ENCODE assay signal across 44 mouse cellular contexts in the genomic region with DNA sequence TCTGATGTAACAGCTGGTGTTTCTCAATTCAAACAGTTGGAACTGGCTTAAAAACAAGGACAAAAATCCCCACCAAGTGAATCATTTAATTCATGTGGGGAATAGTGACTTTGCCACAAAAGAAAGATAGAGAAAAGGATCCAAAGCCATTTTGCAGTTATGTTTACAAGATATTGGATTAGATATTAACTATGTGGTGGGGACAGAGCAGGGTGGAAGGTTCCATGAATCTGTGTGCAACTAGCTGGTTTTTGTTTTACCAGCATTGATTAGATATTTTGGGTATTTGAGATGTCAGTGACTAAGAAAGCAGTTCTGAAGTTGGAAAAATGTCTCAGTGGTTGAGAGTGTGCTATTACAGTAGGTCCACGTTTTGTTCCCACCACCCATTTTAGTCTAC. TPM values are rescaled to one million over a fixed set of nuclear protein-coding genes. Genes with fewer than 3 reads are reported as not detected.
"Had no signal": no experiment of that assay in that cellular context is flagged by ENCODE, and none has a peak within 500 bp of the region (broad histone marks: within the 10 kb centered on the region; RNA-seq: fewer than 3 reads in every experiment).

No protein-coding gene starts in this region.

- H3K9ac ChIP-seq: limb, embryonic 12.5 days; limb, embryonic 13.5 days; limb, embryonic 15.5 days; liver, embryonic 12.5 days; liver, embryonic 13.5 days; liver, embryonic 14.5 days; liver, embryonic 15.5 days; liver, postnatal 0 days; lung, embryonic 14.5 days; lung, embryonic 15.5 days; midbrain, embryonic 12.5 days; midbrain, embryonic 13.5 days; midbrain, embryonic 15.5 days; neural tube, embryonic 12.5 days had no signal

- H3K27me3 ChIP-seq: limb, embryonic 12.5 days; limb, embryonic 13.5 days; limb, embryonic 15.5 days; liver, embryonic 12.5 days; liver, embryonic 13.5 days; liver, embryonic 15.5 days; lung, embryonic 15.5 days; megakaryocyte, embryonic 14.5 days; midbrain, embryonic 12.5 days; midbrain, embryonic 13.5 days; midbrain, embryonic 15.5 days; neural tube, embryonic 12.5 days had no signal

- H3K36me3 ChIP-seq: limb, embryonic 10.5 days; limb, embryonic 12.5 days; limb, embryonic 13.5 days; limb, embryonic 15.5 days; liver, embryonic 12.5 days; liver, embryonic 13.5 days; liver, embryonic 15.5 days; lung, embryonic 15.5 days; midbrain, embryonic 10.5 days; midbrain, embryonic 12.5 days; midbrain, embryonic 13.5 days; midbrain, embryonic 15.5 days; neural tube, embryonic 12.5 days had no signal

- DNase-seq: left cerebral cortex, postnatal 4 days; liver, embryonic 13.5 days; liver, postnatal 0 days; lung, adult 18-20 months; lung, adult 2 months; lung, embryonic 14.5 days; lung, postnatal 10 days; lung, postnatal 14 days; lung, postnatal 36 days; lung, postnatal 4 days; midbrain, embryonic 14.5 days had no signal

- H3K27ac ChIP-seq: left cerebral cortex, adult 2 months; limb, embryonic 10.5 days; limb, embryonic 12.5 days; limb, embryonic 13.5 days; limb, embryonic 15.5 days; liver, embryonic 12.5 days; liver, embryonic 13.5 days; liver, embryonic 14.5 days; liver, embryonic 15.5 days; lung, embryonic 15.5 days; macrophage; midbrain, embryonic 10.5 days; midbrain, embryonic 12.5 days; midbrain, embryonic 13.5 days; midbrain, embryonic 15.5 days; neural tube, embryonic 12.5 days had no signal

- ATAC-seq: liver, embryonic 12.5 days; liver, postnatal 0 days; lung, postnatal 0 days; midbrain, embryonic 13.5 days; midbrain, embryonic 15.5 days; midbrain, embryonic 16.5 days had no signal

- H3K4me3 ChIP-seq: left cerebral cortex, adult 2 months; limb, embryonic 10.5 days; limb, embryonic 12.5 days; limb, embryonic 13.5 days; limb, embryonic 15.5 days; liver, embryonic 12.5 days; liver, embryonic 13.5 days; liver, embryonic 15.5 days; lung, embryonic 15.5 days; megakaryocyte, embryonic 14.5 days; midbrain, embryonic 10.5 days; midbrain, embryonic 12.5 days; midbrain, embryonic 13.5 days; midbrain, embryonic 15.5 days; myocyte; neural tube, embryonic 12.5 days had no signal

- H3K4me1 ChIP-seq: limb, embryonic 10.5 days; limb, embryonic 12.5 days; limb, embryonic 13.5 days; limb, embryonic 15.5 days; liver, embryonic 12.5 days; liver, embryonic 13.5 days; liver, embryonic 15.5 days; lung, embryonic 15.5 days; megakaryocyte, embryonic 14.5 days; midbrain, embryonic 10.5 days; midbrain, embryonic 12.5 days; midbrain, embryonic 13.5 days; midbrain, embryonic 15.5 days; neural tube, embryonic 12.5 days had no signal

RNA-seq across cellular contexts. Expression of a gene that starts 58.9 kb away (rescaled TPM):
- total RNA-seq: left cerebral cortex, adult 2 months; left cerebral cortex, adult 8-10 months; left cerebral cortex, postnatal 10 days; left cerebral cortex, postnatal 14 days; left cerebral cortex, postnatal 25 days; left cerebral cortex, postnatal 36 days; left cerebral cortex, postnatal 4 days; megakaryocyte progenitor cell, adult 5-6 weeks; megakaryocyte, adult 5-6 weeks; monocyte, adult 5-6 weeks had no signal
- polyA plus RNA-seq: limb, embryonic 10.5 days; limb, embryonic 11.5 days; limb, embryonic 12.5 days; limb, embryonic 13.5 days; limb, embryonic 14.5 days; limb, embryonic 15.5 days; liver, embryonic 11.5 days; liver, embryonic 12.5 days; liver, embryonic 13.5 days; liver, embryonic 14.5 days; liver, embryonic 15.5 days; liver, postnatal 0 days; lung, adult 2 months; lung, embryonic 14.5 days; lung, embryonic 15.5 days; lung, embryonic 16.5 days; lung, postnatal 0 days; macrophage; midbrain, embryonic 10.5 days; midbrain, embryonic 11.5 days; midbrain, embryonic 12.5 days; midbrain, embryonic 13.5 days; midbrain, embryonic 14.5 days; midbrain, embryonic 15.5 days; midbrain, embryonic 16.5 days; myocyte; neural tube, embryonic 11.5 days; neural tube, embryonic 12.5 days had no signal
